Comparison of ENCODE assay signal across 9 mouse cellular contexts in the genomic region with DNA sequence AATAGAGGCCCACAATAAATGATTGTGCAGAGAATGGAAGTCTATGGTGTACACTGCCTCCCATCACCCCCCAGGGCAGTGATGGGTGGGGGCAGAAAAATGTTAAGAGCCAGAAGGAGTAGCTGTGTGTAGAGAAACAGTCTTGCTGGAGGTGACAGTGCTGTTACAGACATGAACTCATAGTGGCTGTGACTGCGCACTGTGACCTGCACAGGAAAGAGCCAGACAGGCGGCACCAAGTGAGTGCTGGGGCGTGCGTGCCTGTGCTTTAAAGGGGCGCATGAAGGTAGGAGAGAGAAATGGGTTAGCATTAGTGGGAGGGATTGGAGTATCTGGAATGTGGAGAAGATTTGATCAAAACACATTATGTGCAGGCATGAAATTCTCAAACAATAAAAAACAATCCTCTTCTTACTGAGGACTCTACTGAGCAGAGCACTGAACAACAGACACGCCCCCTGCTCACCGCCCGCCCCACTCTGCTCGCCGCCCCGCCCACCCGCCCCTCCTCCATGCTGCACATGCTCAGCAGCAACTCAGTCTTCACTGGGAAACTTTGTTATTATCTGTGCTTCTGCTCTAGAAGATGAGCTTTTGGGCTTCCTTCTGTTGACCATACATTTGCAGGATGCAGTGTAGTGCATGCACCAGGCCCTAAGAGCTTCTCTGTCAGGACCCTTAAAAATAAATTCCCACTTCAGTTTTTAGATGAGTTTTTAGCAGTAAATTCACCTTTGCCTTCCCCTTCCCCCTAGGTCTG. TPM values are rescaled to one million over a fixed set of nuclear protein-coding genes. Genes with fewer than 3 reads are reported as not detected.
DNase-seq lines count a peak whose midpoint lies in the region; ATAC-seq lines count a peak whose summit lies in the region.
"Had no signal": no experiment of that assay in that cellular context is flagged by ENCODE, and none has a peak within 500 bp of the region (broad histone marks: within the 10 kb centered on the region; RNA-seq: fewer than 3 reads in every experiment).

No protein-coding gene starts in this region.

- no peaks in the 10 kb centered on the region for H3K9me3 ChIP-seq in embryonic facial prominence, embryonic 10.5 days
- H3K9me3 ChIP-seq in intestine, embryonic 16.5 days (ENCODE audit: control insufficient read depth, low read length) = no peaks in the 10 kb centered on the region

- peak; percentile 82 for ATAC-seq in intestine, embryonic 16.5 days
- ATAC-seq: activated CD4-positive, CD25-positive, alpha-beta regulatory T cell, adult 4 months had no signal

- H3K4me1 ChIP-seq in embryonic facial prominence, embryonic 10.5 days = peaks cover 25% of the 10 kb centered on the region
- H3K4me1 ChIP-seq in intestine, embryonic 16.5 days (ENCODE audit: control insufficient read depth, insufficient read depth, low read length) = peaks cover 3% of the 10 kb centered on the region; the same call in 1 of the 2 replicates

- H3K27me3 ChIP-seq in embryonic facial prominence, embryonic 10.5 days (replicated peaks; ENCODE audit: low read depth, poor library complexity, severe bottlenecking) = no peaks in the 10 kb centered on the region
- H3K27me3 ChIP-seq in intestine, embryonic 16.5 days (replicated peaks; ENCODE audit: control insufficient read depth, insufficient read depth, low read length) = no peaks in the 10 kb centered on the region

- H3K36me3 ChIP-seq in embryonic facial prominence, embryonic 10.5 days (replicated peaks) = no peaks in the 10 kb centered on the region
- H3K36me3 ChIP-seq in intestine, embryonic 16.5 days (ENCODE audit: control insufficient read depth, insufficient read depth, low read length) = no peaks in the 10 kb centered on the region

- H3K4me2 ChIP-seq in intestine, embryonic 16.5 days (ENCODE audit: low read depth, low read length) = peak overlapping the region; percentile 28

- WGBS in embryonic facial prominence, embryonic 10.5 days = 32% methylated on average over 12 of the region's 12 CpGs
- 40% methylated on average over 12 of the region's 12 CpGs for whole genome bisulfite sequencing in intestine, embryonic 16.5 days

- peak; percentile 46 for DNase-seq in R1 (ENCODE audit: low read depth, low spot score)
- peak; percentile 84 for DNase-seq in embryonic facial prominence, embryonic 10.5 days (ENCODE audit: low spot score)
- peak; percentile 24 for DNase-seq in mesoderm, embryonic 11.5 days (ENCODE audit: low read depth, low spot score)
- DNase-seq in layer of hippocampus, postnatal 25 days (ENCODE audit: extremely low spot score in 1 of 2, low spot score in 1 of 2) = no peak
- no peak for DNase-seq in frontal cortex, postnatal 14 days (ENCODE audit: low spot score in 2 of 2)
- DNase-seq in spleen, postnatal 4 days (ENCODE audit: low spot score in 2 of 2) = no peak
- no peak for DNase-seq in spleen, adult 12 weeks (ENCODE audit: low spot score)

- H3K4me3 ChIP-seq in embryonic facial prominence, embryonic 10.5 days = peak overlapping the region; percentile 46
- no peak overlapping the region; the same call in 1 of the 2 replicates for H3K4me3 ChIP-seq in intestine, embryonic 16.5 days (ENCODE audit: low read length)

- no peak overlapping the region for H3K9ac ChIP-seq in intestine, embryonic 16.5 days (ENCODE audit: low read depth, low read length)

- H3K27ac ChIP-seq in embryonic facial prominence, embryonic 10.5 days (replicated peaks) = peak overlapping the region; percentile 85
- no peak overlapping the region for H3K27ac ChIP-seq in intestine, embryonic 16.5 days (ENCODE audit: low read length)

RNA-seq across cellular contexts. Expression of a gene that starts 31.6 kb away (rescaled TPM):
- not detected in 2 replicates for polyA plus RNA-seq in embryonic facial prominence, embryonic 10.5 days (2016; fragmentation: Nextera tagmentation; extraction: Ambion mirVana)
- not detected in 2 replicates for polyA plus RNA-seq in intestine, embryonic 16.5 days (2015; fragmentation: Nextera tagmentation; extraction: Ambion mirVana)
- not detected for total RNA-seq in layer of hippocampus, postnatal 25 days (2021)
- polyA plus RNA-seq: activated CD4-positive, CD25-positive, alpha-beta regulatory T cell, adult 4 months had no signal

RNA-seq across cellular contexts. Expression of a gene that starts 41.3 kb away (rescaled TPM):
- 1.0 and 1.1 TPM in 2 replicates for polyA plus RNA-seq in embryonic facial prominence, embryonic 10.5 days (2016; fragmentation: Nextera tagmentation; extraction: Ambion mirVana)
- polyA plus RNA-seq in intestine, embryonic 16.5 days (2015; fragmentation: Nextera tagmentation; extraction: Ambion mirVana) = 0.20 and 0.24 TPM in 2 replicates
- total RNA-seq in layer of hippocampus, postnatal 25 days (2021) = under 1 TPM; 0.09 to 0.22 TPM
- polyA plus RNA-seq: activated CD4-positive, CD25-positive, alpha-beta regulatory T cell, adult 4 months had no signal

RNA-seq across cellular contexts. Expression of a gene that starts 45.9 kb away (rescaled TPM):
- polyA plus RNA-seq in embryonic facial prominence, embryonic 10.5 days (2016; fragmentation: Nextera tagmentation; extraction: Ambion mirVana) = 580 and 594 TPM in 2 replicates
- 900 and 957 TPM in 2 replicates for polyA plus RNA-seq in intestine, embryonic 16.5 days (2015; fragmentation: Nextera tagmentation; extraction: Ambion mirVana)
- 100 to 1,000 TPM; 374 to 410 TPM for total RNA-seq in layer of hippocampus, postnatal 25 days (2021)

Comparison
In these comparisons a context has a peak if more than half of its experiments do, and no peak if none do; other contexts are left out.
1. DNase-seq: peak in R1 (single experiment), embryonic facial prominence, embryonic 10.5 days (single experiment) and mesoderm, embryonic 11.5 days (single experiment); none in layer of hippocampus, postnatal 25 days (0 of 2), frontal cortex, postnatal 14 days (0 of 2), spleen, postnatal 4 days (0 of 2) and spleen, adult 12 weeks (single experiment).